Mouse (Mus musculus) forebrain, embryonic 12.5 days (tissue): ENCODE data around the gene Jsrp1. TPM values are rescaled to one million over a fixed set of nuclear protein-coding genes. Genes with fewer than 3 reads are reported as not detected.

ENCODE experiments used
- ATAC-seq: fragments of 200-750 bp; cut with Nextera tagmentation; 2 replicates; pipeline ENCODE4 v1.8.0; 2017; ENCODE audit warnings: moderate TSS enrichment; ENCODE audit not compliant: low FRiP score
- H3K27ac ChIP-seq: fragments of 300-500 bp; sonication (generic); 2 replicates; pipeline ENCODE4 v1.5.1; 2016; ENCODE audit warnings: mild to moderate bottlenecking
- H3K27me3 ChIP-seq: fragments of 300-500 bp; sonication (generic); 2 replicates; pipeline ENCODE4 v1.6.1; 2016; ENCODE audit warnings: mild to moderate bottlenecking
- H3K36me3 ChIP-seq: fragments of 300-500 bp; sonication (generic); replicated peaks from 2 replicates; pipeline ENCODE4 v1.6.1; 2016; ENCODE audit warnings: mild to moderate bottlenecking
- H3K4me1 ChIP-seq: fragments of 300-500 bp; sonication (generic); 2 replicates; pipeline ENCODE4 v1.6.1; 2016
- H3K4me2 ChIP-seq: fragments of 300-500 bp; sonication (generic); 2 replicates; pipeline ENCODE4 v1.6.1; 2016; ENCODE audit warnings: mild to moderate bottlenecking, moderate library complexity
- H3K4me3 ChIP-seq: fragments of 300-500 bp; sonication (generic); replicated peaks from 2 replicates; pipeline ENCODE4 v1.5.1; 2016; ENCODE audit warnings: mild to moderate bottlenecking
- H3K9ac ChIP-seq: fragments of 300-500 bp; sonication (generic); 2 replicates; pipeline ENCODE4 v1.6.1; 2016; ENCODE audit warnings: mild to moderate bottlenecking
- H3K9me3 ChIP-seq: fragments of 300-500 bp; sonication (generic); 2 replicates; pipeline ENCODE4 v1.6.1; 2016
- WGBS: fragments of 180-500 bp; shearing (Covaris S2); methylation state at CpG from one replicate; pipeline ENCODE4 v1.1.7; 2016; 5-methylcytosine and 5-hydroxymethylcytosine counted together
- polyA plus RNA-seq: library from polyadenylated mRNA; unstranded; fragments of >200 nt; fragmentation: Nextera tagmentation; extraction: Ambion mirVana; gene quantifications from 2 replicates; pipeline ENCODE4 v1.2.1, GENCODE M21; 2016

Gene Jsrp1
- polyA plus RNA-seq, 1 experiment from 2014 or later: 0.27 TPM

DNA sequence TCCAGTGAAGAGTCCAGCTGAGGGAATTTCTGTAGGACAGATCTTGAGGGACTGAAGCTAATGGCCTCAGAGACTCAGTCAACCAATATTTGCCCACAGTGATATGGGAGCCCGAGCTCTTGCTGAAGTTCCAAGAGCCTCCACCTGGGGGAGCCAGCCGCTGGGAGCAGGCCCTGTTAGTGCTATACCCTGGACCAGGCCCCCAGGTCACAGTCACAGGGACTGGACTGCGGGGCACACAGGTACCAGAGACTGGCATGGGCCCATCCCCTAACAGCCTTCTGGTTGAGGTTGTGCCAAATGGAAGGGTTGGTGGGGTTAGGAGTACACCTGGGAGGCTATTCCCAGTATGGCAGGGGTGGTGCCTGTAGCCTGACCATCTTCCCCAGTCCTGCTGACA, 7.4 kb downstream of the Jsrp1 start:
- Histone ChIP-seq H3K27ac (no peak overlapping the region), H3K9me3 (no peaks in the 10 kb centered on the region), H3K9ac (peak overlapping the region; percentile 13; the same call in 1 of the 2 replicates), H3K4me3 (no peak overlapping the region), H3K4me1 (peaks cover 47% of the 10 kb centered on the region), H3K4me2 (no peak overlapping the region), H3K27me3 (peaks cover 53% of the 10 kb centered on the region), H3K36me3 (peaks cover 51% of the 10 kb centered on the region)
- 25% methylated on average over 3 of the region's 3 CpGs for WGBS
- ATAC-seq: peak; percentile 32

DNA sequence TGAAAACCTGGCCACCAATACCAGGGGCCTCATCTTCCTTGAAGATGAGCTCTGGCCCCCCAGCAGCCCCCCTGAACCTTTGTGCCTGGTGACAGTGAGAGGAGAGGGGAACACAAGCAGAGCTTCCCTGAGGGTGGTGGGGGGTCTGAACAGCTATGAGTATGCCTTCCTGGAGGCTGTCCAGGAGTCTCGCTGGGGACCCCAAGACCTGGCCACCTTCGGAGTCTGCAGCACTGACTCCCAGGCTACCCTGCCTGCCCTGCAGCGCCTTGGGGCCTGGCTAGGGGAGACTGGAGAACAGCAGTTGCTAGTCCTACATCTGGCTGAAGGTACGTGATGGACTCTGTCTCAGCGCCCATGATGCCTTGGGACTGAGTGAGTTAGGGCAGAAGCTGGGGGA, 8.0 kb downstream of the Jsrp1 start:
- 81% methylated on average over 5 of the region's 5 CpGs for WGBS
- no peak for ATAC-seq
- Histone ChIP-seq H3K9me3 (no peaks in the 10 kb centered on the region), H3K27me3 (peaks cover 47% of the 10 kb centered on the region), H3K36me3 (peaks cover 57% of the 10 kb centered on the region), H3K4me2 (no peak overlapping the region), H3K4me3 (no peak overlapping the region), H3K9ac (no peak overlapping the region), H3K27ac (no peak overlapping the region), H3K4me1 (peaks cover 50% of the 10 kb centered on the region)

DNA sequence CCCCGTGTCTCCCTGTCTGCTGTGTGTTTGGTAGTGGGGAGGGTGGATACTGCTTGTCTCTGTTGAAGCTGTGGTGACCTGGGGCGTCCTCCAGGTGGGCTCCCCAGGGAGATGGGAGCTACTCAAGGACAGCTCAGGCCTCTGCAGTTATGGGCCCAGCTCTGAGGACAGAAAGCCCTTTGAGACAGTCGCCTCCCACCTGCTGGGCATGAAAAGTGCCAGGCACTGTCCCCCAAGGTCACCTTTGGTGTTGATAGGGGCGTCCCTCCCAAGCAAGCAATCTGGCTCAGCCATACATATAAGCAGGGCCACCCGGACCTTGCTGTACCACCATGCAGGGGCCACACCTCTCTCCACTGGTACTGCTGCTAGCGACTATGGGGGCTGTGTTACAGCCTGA, 8.4 kb downstream of the Jsrp1 start, which contains the start of gene Amh:
TSS of gene Amh (plus strand) at position 328 of the 400 bp plus-strand sequence.
- Histone ChIP-seq H3K27me3 (peaks cover 43% of the 10 kb centered on the region), H3K4me2 (no peak within 1 kb of the TSS), H3K4me3 (no peak within 1 kb of the TSS), H3K9ac (peak within 1 kb of the TSS; percentile 13; the same call in 1 of the 2 replicates), H3K9me3 (no peaks in the 10 kb centered on the region), H3K4me1 (peaks cover 50% of the 10 kb centered on the region), H3K27ac (no peak within 1 kb of the TSS), H3K36me3 (peaks cover 61% of the 10 kb centered on the region)
- ATAC-seq: no peak
- WGBS: 67% methylated on average over 6 of the region's 6 CpGs

DNA sequence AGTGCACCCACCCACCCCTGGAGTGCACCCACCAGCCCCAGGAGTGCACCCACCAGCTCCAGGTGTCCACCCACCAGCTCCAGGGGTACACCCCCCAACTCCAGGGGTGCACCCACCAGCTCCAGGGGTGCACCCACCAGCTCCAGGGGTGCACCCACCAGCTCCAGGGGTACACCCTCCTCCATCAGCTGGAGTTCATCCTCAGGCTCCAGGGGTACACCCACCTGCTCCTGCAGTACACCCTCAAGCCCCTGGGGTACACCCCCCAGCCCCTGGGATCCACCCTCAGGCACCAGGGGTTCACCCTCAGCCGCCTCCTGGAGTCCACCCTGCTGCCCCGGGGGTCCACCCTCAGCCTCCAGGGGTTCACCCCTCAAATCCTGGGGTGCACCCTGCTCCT, 9.0 kb downstream of the Jsrp1 start:
- 88% methylated on average over 2 of the region's 2 CpGs for WGBS
- H3K36me3 ChIP-seq: peaks cover 61% of the 10 kb centered on the region
- no peak overlapping the region for H3K4me2 ChIP-seq
- no peak overlapping the region for H3K9ac ChIP-seq
- H3K4me3 ChIP-seq: no peak overlapping the region
- H3K9me3 ChIP-seq: no peaks in the 10 kb centered on the region
- H3K27ac ChIP-seq: no peak overlapping the region
- H3K27me3 ChIP-seq: peaks cover 38% of the 10 kb centered on the region
- peaks cover 54% of the 10 kb centered on the region for H3K4me1 ChIP-seq
- no peak for ATAC-seq

DNA sequence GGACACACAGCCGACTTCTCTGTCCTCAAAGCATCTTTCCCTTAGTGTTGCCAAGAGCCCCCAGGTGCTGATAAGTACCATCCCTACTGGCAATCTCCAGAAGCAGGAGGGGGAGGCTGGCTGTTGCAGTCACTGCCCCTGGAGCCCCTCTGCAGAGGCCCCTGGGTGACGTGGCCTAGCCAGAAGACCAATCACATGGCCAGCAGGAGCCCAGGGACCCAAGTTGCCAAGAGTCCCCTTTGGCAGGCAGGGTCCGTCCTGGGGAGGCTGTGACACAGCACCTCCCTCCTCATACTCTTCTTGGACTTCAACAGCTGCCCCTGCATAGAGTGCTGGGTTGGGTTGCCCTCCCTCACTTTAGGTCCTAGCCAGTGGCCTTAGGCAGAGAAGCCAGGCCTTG, 10.3 kb downstream of the Jsrp1 start:
- Histone ChIP-seq H3K27me3 (peaks cover 24% of the 10 kb centered on the region), H3K9ac (no peak overlapping the region), H3K9me3 (no peaks in the 10 kb centered on the region), H3K36me3 (peaks cover 61% of the 10 kb centered on the region), H3K4me1 (peaks cover 43% of the 10 kb centered on the region), H3K4me3 (no peak overlapping the region), H3K4me2 (no peak overlapping the region), H3K27ac (no peak overlapping the region)
- ATAC-seq: no peak
- WGBS: 89% methylated on average over 3 of the region's 3 CpGs

DNA sequence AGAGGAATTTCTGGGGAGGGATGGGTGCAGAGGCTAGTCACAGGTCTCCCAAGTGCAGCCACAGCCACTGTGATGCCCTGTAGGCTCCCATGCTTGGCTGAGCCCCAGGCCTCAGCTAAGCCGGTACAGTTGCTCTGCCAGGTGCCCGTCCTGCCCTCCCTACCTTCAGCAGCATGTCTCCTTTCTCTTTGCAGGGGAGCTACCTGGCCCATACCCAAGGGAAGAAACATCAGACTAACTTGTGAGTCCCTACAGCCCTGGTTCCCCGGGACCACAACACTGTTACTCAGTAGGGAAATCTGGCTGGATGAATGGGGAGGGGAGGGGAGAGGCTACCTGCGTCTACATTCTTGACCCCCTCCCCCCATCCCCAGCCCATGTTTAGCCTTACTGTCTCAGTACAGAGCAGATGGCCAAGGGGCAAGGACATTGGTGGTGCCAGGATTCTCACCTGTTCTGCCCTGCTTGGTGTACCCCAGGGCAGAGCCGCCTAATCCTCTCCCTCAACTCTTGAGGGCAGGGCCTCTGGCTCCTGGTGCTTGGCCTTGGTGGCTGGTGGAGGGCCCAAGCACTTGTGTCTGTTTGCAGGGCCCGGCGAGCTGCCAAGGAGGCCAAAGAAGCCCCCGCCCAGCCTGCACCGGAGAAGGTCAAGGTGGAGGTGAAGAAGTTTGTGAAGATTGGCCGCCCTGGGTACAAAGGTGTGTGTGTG, 10.9 kb downstream of the Jsrp1 start:
- H3K27ac ChIP-seq: no peak overlapping the region
- WGBS: 92% methylated on average over 10 of the region's 10 CpGs
- H3K4me1 ChIP-seq: peaks cover 37% of the 10 kb centered on the region
- no peak overlapping the region for H3K4me2 ChIP-seq
- no peak overlapping the region for H3K9ac ChIP-seq
- peaks cover 61% of the 10 kb centered on the region for H3K36me3 ChIP-seq
- no peaks in the 10 kb centered on the region for H3K9me3 ChIP-seq
- no peak for ATAC-seq
- H3K4me3 ChIP-seq: no peak overlapping the region
- H3K27me3 ChIP-seq: peaks cover 18% of the 10 kb centered on the region

DNA sequence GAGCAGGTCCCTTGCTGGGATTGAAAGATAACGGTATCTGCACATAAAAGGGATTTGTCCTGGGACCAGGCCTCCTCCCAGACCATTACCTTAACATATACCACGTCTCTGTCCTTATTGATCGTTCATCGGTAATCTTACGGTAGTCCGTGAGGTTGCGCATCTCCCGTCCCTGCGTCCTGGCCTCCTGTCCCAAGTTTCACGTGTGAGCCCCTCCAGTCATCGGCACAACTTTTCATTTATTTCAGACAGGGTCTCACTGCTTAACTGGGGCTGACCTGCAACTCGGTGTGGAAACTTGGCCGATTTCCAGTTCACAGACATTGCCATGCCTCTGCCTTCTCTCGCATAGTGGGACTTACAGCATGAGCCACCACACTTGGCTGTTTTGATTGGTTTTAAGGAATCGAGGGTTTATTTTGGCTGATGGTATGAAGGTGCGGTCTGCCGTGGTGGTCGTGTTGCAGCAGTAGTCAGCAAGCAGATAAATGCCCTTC, 14.2 kb downstream of the Jsrp1 start:
- Histone ChIP-seq H3K27ac (peak overlapping the region; percentile 97), H3K4me3 (peak overlapping the region; percentile 96), H3K4me1 (peaks cover 33% of the 10 kb centered on the region), H3K9ac (peak overlapping the region; percentile 98), H3K27me3 (no peaks in the 10 kb centered on the region), H3K4me2 (peak overlapping the region; percentile 89), H3K36me3 (peaks cover 66% of the 10 kb centered on the region), H3K9me3 (no peaks in the 10 kb centered on the region)
- WGBS: 2% methylated on average over 18 of the region's 18 CpGs
- no peak for ATAC-seq

DNA sequence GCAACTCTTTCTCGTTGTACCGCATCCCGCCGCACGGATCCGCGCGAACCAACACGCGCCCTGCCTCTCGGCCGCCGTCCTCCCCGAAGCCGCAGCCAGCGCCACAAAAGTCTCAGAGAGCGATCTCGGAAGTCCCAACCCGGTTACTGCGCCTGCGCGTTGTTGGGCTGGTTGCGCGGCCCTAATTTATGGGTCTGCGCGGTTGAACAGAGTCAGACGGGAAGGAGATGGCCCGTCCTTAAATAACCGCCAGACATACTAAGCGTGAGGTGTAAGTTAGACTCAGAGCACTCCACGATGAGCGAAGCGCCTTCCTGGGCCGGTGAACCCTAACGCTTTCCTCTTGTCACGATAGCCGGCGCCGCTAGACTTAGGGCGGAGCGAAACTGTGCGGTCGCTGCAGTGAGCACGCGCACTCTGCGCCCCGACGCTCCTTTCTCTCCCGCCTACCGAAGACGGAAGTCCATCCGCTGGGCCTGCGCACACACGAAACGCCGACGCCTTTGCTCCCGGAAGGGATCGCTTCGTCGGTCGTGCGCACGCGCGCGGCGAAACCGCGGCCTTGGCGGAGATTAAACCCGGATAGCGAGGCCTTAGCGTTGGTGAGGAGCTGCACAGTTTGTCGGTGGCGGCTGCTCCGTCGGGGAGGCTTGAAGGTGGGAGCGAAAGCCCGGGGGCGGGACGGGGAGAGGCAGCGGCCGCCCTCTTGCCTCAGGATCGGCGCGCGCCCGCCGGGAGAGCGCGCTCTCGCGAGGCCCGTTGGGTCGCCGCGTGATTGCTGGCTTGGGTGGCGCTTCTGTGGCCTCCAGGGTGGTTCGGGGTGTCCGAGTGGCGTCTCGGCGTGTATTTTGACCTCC, 14.9 kb downstream of the Jsrp1 start, which contains the start of the genes Sf3a2 and Plekhj1:
TSS of gene Sf3a2 (plus strand) at position 49 of the 857 bp plus-strand sequence.
TSS of gene Plekhj1 (minus strand) at position 477 of the 857 bp plus-strand sequence.
- Histone ChIP-seq H3K4me2 (peak within 1 kb of the TSS; percentile 89), H3K36me3 (peaks cover 66% of the 10 kb centered on the region)
- under 1% methylated on average over 104 of the region's 104 CpGs for WGBS

DNA sequence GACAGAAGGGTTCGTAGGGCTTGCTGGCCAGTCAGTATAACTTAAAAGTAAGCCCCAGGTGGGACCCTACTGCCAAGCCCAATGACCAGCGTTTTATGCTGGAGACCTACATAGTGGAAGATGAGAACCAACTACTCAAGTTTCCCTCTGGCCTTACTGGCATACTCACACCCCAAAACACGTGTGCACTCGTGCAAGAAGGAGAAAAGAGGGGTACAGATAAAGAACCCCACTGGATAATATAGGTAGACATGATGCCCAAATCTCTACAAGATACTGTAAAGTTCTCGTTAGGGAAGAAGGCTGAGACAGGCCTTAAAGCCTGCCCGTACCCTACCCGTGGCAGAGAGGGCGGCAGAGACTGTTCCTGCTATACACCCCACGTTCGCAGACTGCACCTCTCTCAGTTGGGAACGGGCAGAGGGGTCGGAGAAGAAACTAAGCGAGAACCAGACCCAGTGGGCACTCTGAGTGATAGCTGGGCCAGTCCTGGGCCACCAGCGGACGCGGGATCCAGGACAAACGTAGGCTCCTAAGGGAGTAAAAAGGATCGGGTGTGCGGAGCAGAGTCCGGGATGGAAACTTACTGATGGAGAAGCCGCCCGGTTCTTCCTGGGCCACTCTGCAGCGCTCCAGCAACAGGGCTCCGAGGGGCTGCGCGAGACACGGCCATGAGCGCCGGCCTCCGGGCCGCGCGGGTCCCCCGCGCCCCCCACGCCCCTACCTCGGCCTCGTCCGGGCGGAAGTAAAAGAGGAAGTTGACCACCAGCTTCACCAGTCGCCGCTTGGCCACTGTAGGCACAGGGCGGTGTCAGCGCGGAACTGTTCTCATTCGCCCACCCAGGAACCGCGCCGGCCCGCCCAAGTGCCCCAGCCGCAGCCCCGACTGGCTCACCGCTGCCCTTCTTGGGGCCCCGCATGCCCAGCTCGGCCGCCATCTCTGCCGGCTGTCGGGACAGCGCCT, 15.8 kb downstream of the Jsrp1 start:
- Histone ChIP-seq H3K9ac (peak overlapping the region; percentile 98), H3K36me3 (peaks cover 66% of the 10 kb centered on the region), H3K9me3 (no peaks in the 10 kb centered on the region), H3K27me3 (no peaks in the 10 kb centered on the region), H3K4me3 (peak overlapping the region; percentile 96), H3K4me2 (peak overlapping the region; percentile 89), H3K4me1 (peaks cover 33% of the 10 kb centered on the region), H3K27ac (peak overlapping the region; percentile 97)
- peak; percentile 73 for ATAC-seq
- 3% methylated on average over 59 of the region's 59 CpGs for WGBS

More for the DNA sequence above, 14.9 kb downstream of the Jsrp1 start, which contains the start of the genes Sf3a2 and Plekhj1:
- ATAC-seq: peak; percentile 93
- Histone ChIP-seq H3K9ac (peak within 1 kb of the TSS; percentile 98), H3K4me1 (peaks cover 33% of the 10 kb centered on the region), H3K4me3 (peak within 1 kb of the TSS; percentile 96), H3K27ac (peak within 1 kb of the TSS; percentile 97), H3K27me3 (no peaks in the 10 kb centered on the region), H3K9me3 (no peaks in the 10 kb centered on the region)

DNA sequence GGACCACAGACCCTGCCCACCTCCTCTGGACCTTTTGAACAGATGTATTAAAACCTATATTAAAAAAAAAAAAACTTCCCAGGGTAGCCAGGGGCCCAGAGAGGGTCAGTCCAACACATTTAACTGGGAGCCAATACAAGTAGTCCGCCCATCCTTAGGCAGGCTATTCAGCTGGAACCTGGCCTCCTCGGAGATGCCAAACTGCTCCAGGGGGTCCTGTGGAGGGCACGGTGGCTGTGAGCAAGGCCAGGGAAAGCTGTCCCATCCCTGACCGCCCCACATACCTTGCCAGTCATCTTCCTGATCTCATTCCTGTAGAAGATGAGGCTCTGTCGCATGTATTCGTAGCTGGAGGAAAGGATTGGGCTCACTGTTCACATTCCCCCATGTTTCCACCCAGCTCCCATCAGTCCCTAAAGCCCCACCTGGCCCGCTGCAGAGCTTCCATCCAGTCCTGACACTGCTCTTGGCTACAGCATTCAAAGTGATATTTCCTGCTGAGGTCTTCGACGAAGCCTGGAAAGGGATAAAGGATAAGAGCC, 16.9 kb downstream of the Jsrp1 start:
- ATAC-seq: no peak
- H3K4me3 ChIP-seq: peak overlapping the region; percentile 96
- H3K4me1 ChIP-seq: peaks cover 33% of the 10 kb centered on the region
- H3K27ac ChIP-seq: no peak overlapping the region
- H3K9me3 ChIP-seq: no peaks in the 10 kb centered on the region
- H3K9ac ChIP-seq: peak overlapping the region; percentile 98; the same call in 1 of the 2 replicates
- H3K27me3 ChIP-seq: no peaks in the 10 kb centered on the region
- WGBS: 90% methylated on average over 9 of the region's 9 CpGs
- H3K36me3 ChIP-seq: peaks cover 66% of the 10 kb centered on the region
- peak overlapping the region; percentile 89 for H3K4me2 ChIP-seq

DNA sequence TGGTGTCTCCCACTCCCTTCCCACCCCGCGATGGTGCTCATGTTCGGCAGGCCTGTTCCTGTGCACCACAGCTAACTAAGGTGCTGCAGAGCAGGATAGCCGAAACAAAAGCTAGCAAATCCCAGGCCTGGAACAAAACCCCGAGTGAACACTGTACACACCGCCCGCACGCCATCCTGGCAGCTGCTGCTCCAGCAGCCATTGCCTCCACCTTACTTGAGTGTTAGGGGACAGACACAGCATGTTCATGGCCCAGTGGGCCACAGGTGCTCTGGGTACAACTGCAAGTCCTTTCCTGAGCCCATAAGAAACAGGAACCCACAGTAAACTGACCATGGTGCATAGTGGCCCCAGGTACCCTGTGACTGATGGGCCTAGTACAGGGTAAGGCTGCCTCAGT, 18.5 kb downstream of the Jsrp1 start:
- Histone ChIP-seq H3K4me1 (peaks cover 23% of the 10 kb centered on the region), H3K9me3 (no peaks in the 10 kb centered on the region), H3K4me3 (no peak overlapping the region), H3K9ac (peak overlapping the region; percentile 22; the same call in 1 of the 2 replicates), H3K36me3 (peaks cover 66% of the 10 kb centered on the region), H3K27me3 (no peaks in the 10 kb centered on the region), H3K27ac (no peak overlapping the region), H3K4me2 (no peak overlapping the region)
- ATAC-seq: no peak
- WGBS: 85% methylated on average over 8 of the region's 8 CpGs
